Mouse (Mus musculus): ENCODE measurements around the gene 1700037H04Rik. TPM values are rescaled to one million over a fixed set of nuclear protein-coding genes. Genes with fewer than 3 reads are reported as not detected.
A peak's percentile ranks its signal among the peaks of the same experiment; 100 is the strongest.

The 1700037H04Rik gene
- polyA plus RNA-seq, 1 experiment from 2014 or later = 84.8 TPM

DNA sequence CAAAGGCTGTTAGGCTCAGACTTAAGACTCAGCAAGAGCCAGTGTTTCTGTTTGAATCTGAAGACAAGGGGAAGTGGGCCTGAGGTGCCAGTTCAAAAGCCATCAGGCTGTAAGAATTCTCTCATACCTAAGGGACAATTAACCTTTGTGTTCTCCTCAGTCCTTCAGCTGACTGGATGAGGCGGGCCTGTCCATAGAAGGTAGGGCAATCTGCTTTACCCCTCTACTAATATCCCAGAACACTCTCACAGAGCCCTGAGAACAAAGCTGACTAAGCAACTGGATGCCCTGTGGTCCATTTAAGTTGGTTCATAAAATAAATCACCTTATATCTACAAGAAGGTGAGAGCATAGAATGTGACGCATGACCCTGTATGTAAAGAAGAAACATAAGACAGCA lies 6.3 kb upstream of the 1700037H04Rik start:
- no peak for TF ChIP-seq CTCF (IDR thresholded peaks at IDR 0.05; ENCODE audit: low read depth)
- WGBS = 85% methylated on average over 2 of the region's 2 CpGs
- no peak for DNase-seq (ENCODE audit: low spot score)
- ATAC-seq (replicated peaks; ENCODE audit: low FRiP score, low read depth) = no peak
- no peak overlapping the region for H3K9ac ChIP-seq (ENCODE audit: low read depth, low read length)
- no peaks in the 10 kb centered on the region for H3K4me1 ChIP-seq (replicated peaks; ENCODE audit: insufficient read depth, low read length)
- H3K27me3 ChIP-seq (ENCODE audit: insufficient read depth, low read length) = no peaks in the 10 kb centered on the region
- H3K4me2 ChIP-seq (ENCODE audit: low read length) = no peak overlapping the region
- no peaks in the 10 kb centered on the region for H3K36me3 ChIP-seq (ENCODE audit: insufficient read depth, low read length)
- H3K27ac ChIP-seq = no peak overlapping the region; the same call in 1 of the 2 replicates
- H3K4me3 ChIP-seq (replicated peaks; ENCODE audit: low read depth, low read length) = no peak overlapping the region
- no peaks in the 10 kb centered on the region for H3K9me3 ChIP-seq (replicated peaks; ENCODE audit: low read length)

DNA sequence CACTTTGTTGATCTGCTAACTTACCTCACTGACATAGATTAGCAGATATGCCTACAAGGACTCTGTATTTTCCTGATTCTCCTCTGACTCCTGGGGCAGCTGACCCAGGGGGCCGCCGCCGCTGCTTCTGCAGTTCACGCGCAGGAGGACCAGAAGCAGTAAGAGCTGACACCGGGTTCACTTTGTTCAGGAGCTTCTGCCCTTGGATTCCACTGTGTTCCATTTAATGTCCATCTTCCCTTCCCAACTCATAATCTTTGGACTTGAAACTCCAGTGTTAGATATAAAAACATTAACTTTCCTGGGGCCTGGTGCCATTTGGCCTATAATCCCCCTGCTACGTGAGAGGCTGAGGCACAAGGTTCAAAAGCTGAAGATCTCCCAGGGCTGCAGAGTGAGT lies 4.0 kb upstream of the 1700037H04Rik start:
- no peak for TF ChIP-seq CTCF (IDR thresholded peaks at IDR 0.05; ENCODE audit: low read depth)
- DNase-seq (ENCODE audit: low spot score) (no peak), ATAC-seq (replicated peaks; ENCODE audit: low FRiP score, low read depth) (no peak)
- Histone ChIP-seq H3K4me1 (replicated peaks; ENCODE audit: insufficient read depth, low read length) (no peaks in the 10 kb centered on the region), H3K4me2 (ENCODE audit: low read length) (no peak overlapping the region), H3K9me3 (replicated peaks; ENCODE audit: low read length) (no peaks in the 10 kb centered on the region), H3K27me3 (ENCODE audit: insufficient read depth, low read length) (no peaks in the 10 kb centered on the region), H3K4me3 (replicated peaks; ENCODE audit: low read depth, low read length) (no peak overlapping the region), H3K36me3 (ENCODE audit: insufficient read depth, low read length) (no peaks in the 10 kb centered on the region), H3K27ac (peak overlapping the region; percentile 27; the same call in 1 of the 2 replicates), H3K9ac (ENCODE audit: low read depth, low read length) (no peak overlapping the region)
- 70% methylated on average over 7 of the region's 7 CpGs for WGBS

DNA sequence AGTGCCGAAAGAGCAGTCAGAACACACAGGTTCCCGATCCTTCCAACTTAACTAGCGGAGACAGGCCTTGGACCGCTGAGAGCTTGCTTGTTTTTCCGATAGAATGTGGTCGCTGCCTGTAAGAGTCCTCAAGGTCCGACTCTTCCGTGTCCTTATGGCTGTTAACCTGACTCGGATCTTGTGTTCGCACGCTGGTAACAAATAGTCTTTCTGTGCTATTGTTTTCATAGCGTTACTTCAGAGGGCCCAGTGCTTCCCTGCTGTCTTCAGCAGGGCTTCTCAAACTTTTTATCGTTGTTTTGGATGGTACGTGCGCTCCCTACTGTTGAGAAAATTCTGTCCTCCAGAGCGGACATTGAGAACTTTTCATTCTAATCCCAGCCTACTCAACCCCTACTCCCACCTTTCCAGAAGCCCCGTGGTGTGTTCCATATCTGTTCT lies 810 bp upstream of the 1700037H04Rik start:
- peak overlapping the region; percentile 82 for H3K4me2 ChIP-seq (ENCODE audit: low read length)
- H3K36me3 ChIP-seq (ENCODE audit: insufficient read depth, low read length) = no peaks in the 10 kb centered on the region
- H3K27me3 ChIP-seq (ENCODE audit: insufficient read depth, low read length) = no peaks in the 10 kb centered on the region
- TF ChIP-seq CTCF (IDR thresholded peaks at IDR 0.05; ENCODE audit: low read depth) = peak; percentile 58
- peak overlapping the region; percentile 85 for H3K27ac ChIP-seq
- DNase-seq (ENCODE audit: low spot score) (peak; percentile 88), ATAC-seq (replicated peaks; ENCODE audit: low FRiP score, low read depth) (no peak)
- H3K4me3 ChIP-seq (replicated peaks; ENCODE audit: low read depth, low read length) = peak overlapping the region; percentile 66
- peak overlapping the region; percentile 49 for H3K9ac ChIP-seq (ENCODE audit: low read depth, low read length)
- no peaks in the 10 kb centered on the region for H3K9me3 ChIP-seq (replicated peaks; ENCODE audit: low read length)
- H3K4me1 ChIP-seq (replicated peaks; ENCODE audit: insufficient read depth, low read length) = no peaks in the 10 kb centered on the region
- 2% methylated on average over 17 of the region's 17 CpGs for WGBS

DNA sequence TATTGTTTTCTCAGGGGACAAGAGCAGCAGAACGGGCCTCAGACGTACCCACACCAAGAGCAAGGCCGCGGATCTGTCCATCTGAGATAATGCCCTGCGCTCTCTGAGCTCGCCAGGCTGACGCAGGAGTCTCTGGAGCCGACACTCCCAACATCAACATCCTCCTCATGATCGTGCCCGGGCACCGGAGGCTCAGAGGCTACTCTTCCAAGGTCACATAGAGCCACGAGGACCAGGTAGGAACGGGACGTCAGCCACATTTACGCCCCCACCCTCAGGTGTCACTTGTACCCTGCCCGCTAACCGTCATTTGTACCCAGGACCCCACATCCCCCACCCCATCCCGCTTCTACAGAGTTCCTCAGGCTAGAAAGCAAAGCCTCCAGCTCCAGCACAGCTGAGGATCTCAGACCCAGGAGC lies 380 bp downstream of the 1700037H04Rik start:
- H3K36me3 ChIP-seq (ENCODE audit: insufficient read depth, low read length) = peaks cover 4% of the 10 kb centered on the region; the same call in 1 of the 2 replicates
- H3K27ac ChIP-seq = peak overlapping the region; percentile 76; the same call in 1 of the 2 replicates
- H3K9me3 ChIP-seq (replicated peaks; ENCODE audit: low read length) = no peaks in the 10 kb centered on the region
- DNase-seq (ENCODE audit: low spot score) (peak; percentile 58), ATAC-seq (replicated peaks; ENCODE audit: low FRiP score, low read depth) (peak; percentile 54)
- peak overlapping the region; percentile 66 for H3K4me3 ChIP-seq (replicated peaks; ENCODE audit: low read depth, low read length)
- H3K4me1 ChIP-seq (replicated peaks; ENCODE audit: insufficient read depth, low read length) = no peaks in the 10 kb centered on the region
- peak overlapping the region; percentile 81 for H3K9ac ChIP-seq (ENCODE audit: low read depth, low read length)
- H3K27me3 ChIP-seq (ENCODE audit: insufficient read depth, low read length) = no peaks in the 10 kb centered on the region
- H3K4me2 ChIP-seq (ENCODE audit: low read length) = peak overlapping the region; percentile 82
- under 1% methylated on average over 18 of the region's 18 CpGs for WGBS
- no peak for TF ChIP-seq CTCF (IDR thresholded peaks at IDR 0.05; ENCODE audit: low read depth)

DNA sequence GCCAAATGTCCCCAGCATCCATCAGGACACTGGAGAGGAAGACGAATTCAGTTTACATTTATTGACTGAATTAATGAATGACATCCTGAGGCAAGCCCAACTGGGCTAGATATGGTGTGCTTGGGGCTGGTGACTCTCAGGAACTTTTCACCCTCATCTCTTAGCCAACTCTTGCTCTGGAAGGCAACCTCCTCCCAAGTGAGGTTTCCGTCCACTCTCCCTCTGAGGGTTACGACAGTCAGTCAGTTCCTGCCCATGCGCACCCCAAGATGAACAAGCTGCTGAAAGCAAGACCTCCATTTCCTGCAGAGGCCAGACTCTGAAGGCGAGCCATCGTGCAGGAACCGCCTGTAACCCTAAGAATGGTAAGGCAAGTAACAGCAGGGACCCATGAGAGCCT lies 2.9 kb downstream of the 1700037H04Rik start:
- Histone ChIP-seq H3K4me3 (replicated peaks; ENCODE audit: low read depth, low read length) (no peak overlapping the region), H3K4me1 (replicated peaks; ENCODE audit: insufficient read depth, low read length) (no peaks in the 10 kb centered on the region), H3K27ac (no peak overlapping the region), H3K9ac (ENCODE audit: low read depth, low read length) (no peak overlapping the region), H3K36me3 (ENCODE audit: insufficient read depth, low read length) (peaks cover 13% of the 10 kb centered on the region), H3K27me3 (ENCODE audit: insufficient read depth, low read length) (no peaks in the 10 kb centered on the region), H3K9me3 (replicated peaks; ENCODE audit: low read length) (no peaks in the 10 kb centered on the region), H3K4me2 (ENCODE audit: low read length) (no peak overlapping the region)
- DNase-seq (ENCODE audit: low spot score) (no peak), ATAC-seq (replicated peaks; ENCODE audit: low FRiP score, low read depth) (no peak)
- 89% methylated on average over 7 of the region's 7 CpGs for WGBS
- no peak for TF ChIP-seq CTCF (IDR thresholded peaks at IDR 0.05; ENCODE audit: low read depth)

DNA sequence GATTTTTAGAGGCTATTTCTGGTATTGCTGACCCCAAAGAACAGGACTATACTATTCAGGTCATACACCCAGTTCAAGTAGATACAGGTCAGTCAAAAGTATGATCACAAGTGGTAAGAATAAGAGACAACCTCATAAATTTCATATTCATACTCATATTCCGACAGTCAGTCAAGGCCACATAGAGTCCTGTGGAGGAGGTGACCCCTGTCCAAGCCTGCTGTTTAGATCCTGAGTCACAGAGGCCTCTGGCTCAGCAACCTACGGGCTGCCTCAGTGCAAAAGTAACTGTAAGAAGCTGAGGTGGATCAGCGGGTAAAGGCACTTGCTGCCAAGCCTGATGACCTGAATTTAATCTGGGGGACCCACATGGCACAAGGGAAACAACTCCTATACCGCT lies 5.8 kb downstream of the 1700037H04Rik start:
- TF ChIP-seq CTCF (IDR thresholded peaks at IDR 0.05; ENCODE audit: low read depth) = no peak
- Histone ChIP-seq H3K4me3 (replicated peaks; ENCODE audit: low read depth, low read length) (no peak overlapping the region), H3K27ac (no peak overlapping the region), H3K9me3 (replicated peaks; ENCODE audit: low read length) (no peaks in the 10 kb centered on the region), H3K4me2 (ENCODE audit: low read length) (no peak overlapping the region), H3K27me3 (ENCODE audit: insufficient read depth, low read length) (no peaks in the 10 kb centered on the region), H3K9ac (ENCODE audit: low read depth, low read length) (no peak overlapping the region), H3K36me3 (ENCODE audit: insufficient read depth, low read length) (peaks cover 25% of the 10 kb centered on the region), H3K4me1 (replicated peaks; ENCODE audit: insufficient read depth, low read length) (no peaks in the 10 kb centered on the region)
- ATAC-seq (replicated peaks; ENCODE audit: low FRiP score, low read depth) (no peak), DNase-seq (ENCODE audit: low spot score) (no peak)
- WGBS = 87% methylated on average over 4 of the region's 4 CpGs

DNA sequence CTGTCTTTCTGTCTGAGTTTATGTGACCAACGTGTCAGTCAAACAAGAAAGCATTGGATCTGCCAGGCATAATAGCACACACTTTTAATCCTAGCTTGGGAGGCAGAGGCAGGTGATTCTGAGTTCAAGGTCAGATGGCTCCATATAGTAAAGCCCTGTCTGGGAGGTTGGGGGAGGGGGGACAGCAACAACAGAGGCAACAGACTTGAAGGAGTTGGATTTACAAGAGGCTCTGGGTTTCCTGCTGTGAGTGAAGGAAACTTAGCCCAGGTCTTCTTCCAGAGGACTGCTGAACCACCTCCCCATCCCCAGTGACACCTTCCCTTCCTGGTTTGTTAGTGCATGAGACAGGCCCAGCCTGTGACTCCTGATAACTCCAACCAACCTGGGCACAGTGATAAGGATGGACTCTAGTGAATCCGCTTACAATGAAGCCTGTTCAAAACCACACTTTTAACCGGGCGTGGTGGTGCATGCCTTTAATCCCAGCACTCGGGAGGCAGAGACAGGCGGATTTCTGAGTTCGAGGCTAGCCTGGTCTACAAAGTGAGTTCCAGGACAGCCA lies 7.6 kb downstream of the 1700037H04Rik start:
- peaks cover 38% of the 10 kb centered on the region for H3K36me3 ChIP-seq (ENCODE audit: insufficient read depth, low read length)
- ATAC-seq (replicated peaks; ENCODE audit: low FRiP score, low read depth) = no peak
- H3K4me2 ChIP-seq (ENCODE audit: low read length) = no peak overlapping the region
- no peak overlapping the region for H3K4me3 ChIP-seq (replicated peaks; ENCODE audit: low read depth, low read length)
- H3K4me1 ChIP-seq (replicated peaks; ENCODE audit: insufficient read depth, low read length) = no peaks in the 10 kb centered on the region
- H3K27ac ChIP-seq = no peak overlapping the region
- H3K9me3 ChIP-seq (replicated peaks; ENCODE audit: low read length) = no peaks in the 10 kb centered on the region
- DNase-seq (ENCODE audit: low spot score) = no peak
- no peak for TF ChIP-seq CTCF (IDR thresholded peaks at IDR 0.05; ENCODE audit: low read depth)
- H3K27me3 ChIP-seq (ENCODE audit: insufficient read depth, low read length) = no peaks in the 10 kb centered on the region
- H3K9ac ChIP-seq (ENCODE audit: low read depth, low read length) = no peak overlapping the region
- WGBS = 95% methylated on average over 7 of the region's 7 CpGs
